Mouse (Mus musculus) hindbrain, embryonic 13.5 days (tissue): Measurements from ENCODE around the gene P2ry14. TPM values are rescaled to one million over a fixed set of nuclear protein-coding genes. Genes with fewer than 3 reads are reported as not detected.

Experiments
- ATAC-seq: fragments of 200-750 bp; cut with Nextera tagmentation; 2 replicates; pipeline ENCODE4 v1.8.0; 2017; ENCODE audit warnings: moderate TSS enrichment; ENCODE audit not compliant: low FRiP score
- H3K27ac ChIP-seq: fragments of 300-500 bp; sonication (generic); 2 replicates; pipeline ENCODE4 v1.5.1; 2015; ENCODE audit warnings: inconsistent platforms, mild to moderate bottlenecking, moderate library complexity
- H3K27me3 ChIP-seq: fragments of 300-500 bp; sonication (generic); 2 replicates; pipeline ENCODE4 v1.6.1; 2015; ENCODE audit warnings: mild to moderate bottlenecking, inconsistent platforms
- H3K36me3 ChIP-seq: fragments of 300-500 bp; sonication (generic); 2 replicates; pipeline ENCODE4 v1.6.1; 2015; ENCODE audit warnings: mild to moderate bottlenecking, inconsistent platforms
- H3K4me1 ChIP-seq: fragments of 300-500 bp; sonication (generic); replicated peaks from 2 replicates; pipeline ENCODE4 v1.6.1; 2015; ENCODE audit warnings: inconsistent platforms
- H3K4me2 ChIP-seq: fragments of 300-500 bp; sonication (generic); 2 replicates; pipeline ENCODE4 v1.6.1; 2015; ENCODE audit warnings: inconsistent platforms, mild to moderate bottlenecking, moderate library complexity
- H3K4me3 ChIP-seq: fragments of 300-500 bp; sonication (generic); 2 replicates; pipeline ENCODE4 v1.5.1; 2015; ENCODE audit warnings: mild to moderate bottlenecking, inconsistent platforms
- H3K9ac ChIP-seq: fragments of 300-500 bp; sonication (generic); 2 replicates; pipeline ENCODE4 v1.6.1; 2015; ENCODE audit warnings: mild to moderate bottlenecking, inconsistent platforms
- H3K9me3 ChIP-seq: fragments of 300-500 bp; sonication (generic); 2 replicates; pipeline ENCODE4 v1.6.1; 2016; ENCODE audit warnings: inconsistent platforms
- WGBS: fragments of 180-500 bp; shearing (Covaris S2); methylation state at CpG from one replicate; pipeline ENCODE4 v1.1.7; 2015; 5-methylcytosine and 5-hydroxymethylcytosine counted together
- polyA plus RNA-seq: library from polyadenylated mRNA; unstranded; fragments of >200 nt; fragmentation: Nextera tagmentation; extraction: Ambion mirVana; gene quantifications from 2 replicates; pipeline ENCODE4 v1.2.1, GENCODE M21; 2015

The P2ry14 gene
- polyA plus RNA-seq, 1 experiment from 2014 or later: 3.8 TPM

- Histone ChIP-seq H3K4me3 (no peak overlapping the region), H3K9ac (no peak overlapping the region), H3K4me2 (no peak overlapping the region), H3K27me3 (no peaks in the 10 kb centered on the region), H3K27ac (no peak overlapping the region), H3K9me3 (no peaks in the 10 kb centered on the region), H3K4me1 (no peaks in the 10 kb centered on the region), H3K36me3 (no peaks in the 10 kb centered on the region)
- WGBS: 69% methylated on average over 2 of the region's 2 CpGs
- no peak for ATAC-seq
Observed at GRCm38 (mm10) chr3:59169921-59170627, 16.7 kb upstream of the P2ry14 start.

DNA sequence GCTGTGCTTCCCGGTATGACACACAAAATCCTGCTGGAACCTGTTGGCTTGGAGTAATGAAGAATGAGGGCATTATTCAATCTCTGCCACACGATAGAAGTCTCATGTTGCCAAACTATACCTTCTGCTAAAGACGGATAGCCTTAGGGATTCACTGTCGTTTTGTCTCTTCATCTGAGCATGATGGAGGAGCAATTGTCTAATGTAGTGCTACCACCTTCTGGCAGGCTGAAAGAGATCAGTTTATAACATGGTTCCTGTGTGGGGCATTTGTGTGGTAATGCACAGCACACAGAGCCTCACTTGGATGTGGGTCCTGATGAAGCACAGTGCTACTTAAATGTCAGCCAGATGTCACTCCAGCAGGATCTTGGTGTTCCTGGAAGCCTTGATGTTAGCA, 15.8 kb upstream of the P2ry14 start:
- Histone ChIP-seq H3K4me3 (no peak overlapping the region), H3K36me3 (no peaks in the 10 kb centered on the region), H3K9me3 (no peaks in the 10 kb centered on the region), H3K4me1 (no peaks in the 10 kb centered on the region), H3K27me3 (no peaks in the 10 kb centered on the region), H3K4me2 (no peak overlapping the region), H3K9ac (no peak overlapping the region), H3K27ac (no peak overlapping the region)
- 80% methylated on average over 4 of the region's 4 CpGs for WGBS
- ATAC-seq: peak; percentile 39; the same call in 1 of the 2 replicates

DNA sequence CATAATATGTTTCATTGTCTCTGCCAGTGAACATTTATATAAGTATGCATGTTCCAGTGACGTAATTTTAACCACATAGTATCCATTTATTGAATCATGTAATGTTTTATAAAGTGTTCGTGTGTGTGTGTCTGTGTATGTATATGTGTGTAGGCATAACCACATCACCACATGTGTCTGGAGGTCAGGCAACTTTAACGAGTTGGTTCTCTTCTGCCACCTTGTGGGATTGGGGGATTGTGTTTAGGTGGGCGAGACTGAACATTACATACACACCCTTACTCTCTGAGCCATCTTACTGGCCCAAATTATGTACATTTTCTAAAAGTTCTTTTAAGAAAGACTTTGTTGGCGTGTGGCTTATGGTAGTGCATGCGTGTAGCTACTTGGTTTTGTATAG, 15.1 kb upstream of the P2ry14 start:
- Histone ChIP-seq H3K36me3 (no peaks in the 10 kb centered on the region), H3K4me2 (no peak overlapping the region), H3K4me3 (no peak overlapping the region), H3K9ac (no peak overlapping the region), H3K9me3 (no peaks in the 10 kb centered on the region), H3K27me3 (no peaks in the 10 kb centered on the region), H3K27ac (no peak overlapping the region), H3K4me1 (no peaks in the 10 kb centered on the region)
- 94% methylated on average over 6 of the region's 6 CpGs for WGBS
- no peak for ATAC-seq

DNA sequence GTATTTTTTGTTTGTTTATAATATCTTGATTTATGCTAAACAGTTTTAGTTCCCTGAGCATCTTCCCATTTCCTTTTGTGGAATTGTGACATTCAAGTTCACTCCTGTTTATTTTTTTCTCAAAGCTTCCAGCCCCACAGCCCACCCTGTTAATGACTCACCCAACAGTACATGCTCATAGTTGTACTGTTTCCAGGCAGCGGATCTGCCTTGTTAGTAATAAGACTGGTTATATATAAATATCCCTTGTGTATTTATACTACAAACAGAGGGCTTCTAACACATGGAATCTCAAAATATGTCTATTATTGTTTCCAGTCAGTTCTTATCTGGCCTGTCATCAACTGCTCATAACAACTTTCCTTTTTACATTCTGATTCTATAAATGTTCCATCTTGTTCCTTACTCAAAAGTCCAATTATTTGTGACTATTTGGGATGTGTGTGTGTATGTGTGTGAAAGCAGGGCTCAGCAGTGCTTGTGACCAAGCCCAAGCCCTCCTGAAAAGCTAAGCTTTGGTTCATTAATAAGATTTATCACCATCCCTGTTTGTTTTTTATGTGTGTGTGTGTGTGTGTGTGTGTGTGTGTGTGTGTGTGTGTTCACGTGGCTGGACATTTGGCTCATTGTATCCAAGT, 14.1 kb upstream of the P2ry14 start:
- Histone ChIP-seq H3K4me2 (no peak overlapping the region), H3K36me3 (no peaks in the 10 kb centered on the region), H3K9me3 (no peaks in the 10 kb centered on the region), H3K4me3 (no peak overlapping the region), H3K4me1 (no peaks in the 10 kb centered on the region), H3K27ac (no peak overlapping the region), H3K9ac (no peak overlapping the region), H3K27me3 (no peaks in the 10 kb centered on the region)
- no peak for ATAC-seq
- WGBS: 85% methylated on average over 2 of the region's 2 CpGs

DNA sequence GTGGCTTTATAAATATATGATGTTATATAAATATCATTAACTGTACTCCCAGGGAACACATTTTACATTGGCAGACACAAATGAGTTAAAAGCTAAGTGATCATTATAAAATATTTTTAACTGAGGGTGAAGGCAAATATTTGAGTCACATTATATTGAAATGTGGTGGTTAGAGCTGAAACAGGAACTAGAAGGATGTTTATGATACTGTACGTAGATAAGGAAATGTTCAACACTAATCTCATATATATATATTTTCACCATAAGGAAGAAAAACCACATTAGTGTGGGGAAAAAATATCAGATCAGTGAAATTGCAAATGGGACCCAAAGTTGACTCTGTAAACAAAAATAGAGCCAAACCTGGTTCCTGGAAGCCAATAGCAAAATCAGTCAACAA, 7.0 kb upstream of the P2ry14 start:
- no peak for ATAC-seq
- no peaks in the 10 kb centered on the region for H3K27me3 ChIP-seq
- no peak overlapping the region for H3K27ac ChIP-seq
- no peak overlapping the region for H3K9ac ChIP-seq
- 100% methylated on average over 1 of the region's 1 CpGs for WGBS
- no peak overlapping the region for H3K4me2 ChIP-seq
- H3K9me3 ChIP-seq: no peaks in the 10 kb centered on the region
- H3K36me3 ChIP-seq: no peaks in the 10 kb centered on the region
- no peak overlapping the region for H3K4me3 ChIP-seq
- H3K4me1 ChIP-seq: no peaks in the 10 kb centered on the region

DNA sequence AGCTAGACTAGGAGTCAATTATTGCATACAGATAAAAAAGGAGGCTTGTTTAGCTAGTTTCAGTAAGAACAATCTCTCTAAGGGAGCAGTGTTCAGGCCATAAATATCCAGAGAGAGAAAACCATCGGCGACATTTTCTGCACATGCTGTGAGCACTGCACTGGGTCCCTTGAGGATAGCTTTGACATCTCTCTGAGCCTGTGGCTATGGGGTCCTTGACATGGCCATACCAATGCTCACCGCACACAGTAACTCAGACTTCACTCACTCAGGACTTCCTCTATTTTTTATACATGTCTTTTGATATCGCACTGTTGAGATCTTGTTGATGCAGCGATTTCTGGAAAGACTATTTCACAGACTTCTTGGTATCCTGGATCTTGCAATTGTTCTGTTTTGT, 3.6 kb upstream of the P2ry14 start:
- Histone ChIP-seq H3K27ac (no peak overlapping the region), H3K4me1 (no peaks in the 10 kb centered on the region), H3K9me3 (no peaks in the 10 kb centered on the region), H3K9ac (no peak overlapping the region), H3K36me3 (no peaks in the 10 kb centered on the region), H3K27me3 (no peaks in the 10 kb centered on the region), H3K4me3 (no peak overlapping the region), H3K4me2 (no peak overlapping the region)
- WGBS: 96% methylated on average over 5 of the region's 5 CpGs
- no peak for ATAC-seq

- Histone ChIP-seq H3K4me3 (no peak overlapping the region), H3K4me2 (no peak overlapping the region), H3K36me3 (no peaks in the 10 kb centered on the region), H3K9me3 (no peaks in the 10 kb centered on the region), H3K27me3 (no peaks in the 10 kb centered on the region), H3K9ac (no peak overlapping the region), H3K4me1 (no peaks in the 10 kb centered on the region), H3K27ac (no peak overlapping the region)
- ATAC-seq: no peak
- WGBS: 93% methylated on average over 6 of the region's 6 CpGs
Observed at GRCm38 (mm10) chr3:59155404-59155803, 2.0 kb upstream of the P2ry14 start.

DNA sequence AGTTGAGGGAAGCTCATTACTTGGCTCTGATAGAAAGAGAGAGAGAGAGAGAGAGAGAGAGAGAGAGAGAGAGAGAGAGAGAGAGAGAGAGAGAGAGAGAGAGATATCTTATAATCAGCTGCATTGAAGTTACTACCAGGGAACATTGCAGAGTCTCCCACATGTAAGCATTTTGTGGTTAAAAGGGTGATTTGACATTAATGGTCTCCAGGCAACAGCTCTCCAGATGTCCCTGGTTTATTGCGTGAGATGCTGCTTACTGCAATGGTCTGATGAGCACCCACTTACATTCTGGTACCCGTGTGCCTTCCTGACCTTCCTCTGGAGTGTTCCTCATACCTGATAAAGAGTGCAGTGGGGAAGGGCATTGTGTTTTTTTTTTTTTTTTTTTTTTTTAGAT, 1.5 kb upstream of the P2ry14 start:
- H3K36me3 ChIP-seq: no peaks in the 10 kb centered on the region
- H3K4me1 ChIP-seq: no peaks in the 10 kb centered on the region
- H3K9ac ChIP-seq: no peak overlapping the region
- H3K4me2 ChIP-seq: no peak overlapping the region
- H3K9me3 ChIP-seq: no peaks in the 10 kb centered on the region
- ATAC-seq: no peak
- 84% methylated on average over 2 of the region's 2 CpGs for WGBS
- H3K4me3 ChIP-seq: no peak overlapping the region
- H3K27me3 ChIP-seq: no peaks in the 10 kb centered on the region
- no peak overlapping the region for H3K27ac ChIP-seq

- no peak for ATAC-seq
- Histone ChIP-seq H3K4me2 (no peak overlapping the region), H3K9me3 (no peaks in the 10 kb centered on the region), H3K27ac (no peak overlapping the region), H3K9ac (no peak overlapping the region), H3K27me3 (no peaks in the 10 kb centered on the region), H3K36me3 (no peaks in the 10 kb centered on the region), H3K4me3 (no peak overlapping the region), H3K4me1 (no peaks in the 10 kb centered on the region)
- 97% methylated on average over 2 of the region's 2 CpGs for WGBS
Observed at GRCm38 (mm10) chr3:59150624-59151023, 2.8 kb downstream of the P2ry14 start.

DNA sequence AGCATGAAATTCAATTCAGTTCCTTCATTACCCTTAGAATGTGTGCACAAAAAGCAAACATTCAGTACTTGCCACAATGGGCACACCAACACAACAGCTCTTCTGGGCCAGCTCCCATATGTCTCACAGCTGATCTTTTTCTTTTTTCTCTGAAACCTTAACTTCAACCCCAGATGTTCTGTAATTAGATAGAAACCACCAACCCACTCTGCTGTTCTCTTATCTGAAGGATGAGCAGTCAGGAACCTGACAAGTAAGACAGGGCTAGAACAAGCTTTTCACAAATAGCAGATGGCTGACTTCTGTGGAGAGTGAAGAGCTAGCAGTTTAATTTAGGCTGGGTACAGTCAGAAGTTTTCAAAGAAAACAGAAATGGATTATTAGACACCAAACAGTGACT, 3.8 kb downstream of the P2ry14 start:
- ATAC-seq: no peak

GRCm38 (mm10) chr3:59145194-59145593, 8.2 kb downstream of the P2ry14 start:
- no peaks in the 10 kb centered on the region for H3K9me3 ChIP-seq
- no peak overlapping the region for H3K9ac ChIP-seq
- no peaks in the 10 kb centered on the region for H3K27me3 ChIP-seq
- no peak overlapping the region for H3K4me2 ChIP-seq
- H3K4me3 ChIP-seq: no peak overlapping the region
- H3K4me1 ChIP-seq: no peaks in the 10 kb centered on the region
- no peaks in the 10 kb centered on the region for H3K36me3 ChIP-seq
- 76% methylated on average over 5 of the region's 5 CpGs for WGBS
- ATAC-seq: no peak
- H3K27ac ChIP-seq: no peak overlapping the region

More for the DNA sequence above, 3.8 kb downstream of the P2ry14 start:
- Histone ChIP-seq H3K36me3 (no peaks in the 10 kb centered on the region), H3K27ac (no peak overlapping the region), H3K4me1 (no peaks in the 10 kb centered on the region), H3K9me3 (no peaks in the 10 kb centered on the region), H3K27me3 (no peaks in the 10 kb centered on the region), H3K4me2 (no peak overlapping the region), H3K4me3 (no peak overlapping the region), H3K9ac (no peak overlapping the region)

- Histone ChIP-seq H3K36me3 (no peaks in the 10 kb centered on the region), H3K9me3 (no peaks in the 10 kb centered on the region), H3K4me1 (no peaks in the 10 kb centered on the region), H3K4me3 (no peak overlapping the region), H3K27me3 (no peaks in the 10 kb centered on the region), H3K9ac (no peak overlapping the region), H3K4me2 (no peak overlapping the region), H3K27ac (no peak overlapping the region)
- no peak for ATAC-seq
- WGBS: 82% methylated on average over 8 of the region's 8 CpGs
Observed at GRCm38 (mm10) chr3:59141507-59142305, 11.7 kb downstream of the P2ry14 start.
